Mouse (Mus musculus): ENCODE results near the gene Stk19.
"Not testable (repeated sequence)": the region's sequence is repeated elsewhere in the genome, so short reads cannot be mapped to it uniquely, and the experiment has no call there.

Stk19 gene

GRCm38 (mm10) chr17:34840736-34841307, 4.1 kb upstream of the Stk19 start:
- no peak for DNase-seq (ENCODE audit: low spot score)

- DNase-seq (ENCODE audit: low spot score): no peak
Measured at GRCm38 (mm10) chr17:34838785-34839184, 2.0 kb upstream of the Stk19 start.

GRCm38 (mm10) chr17:34837464-34838324, 949 bp upstream of the Stk19 start:
- DNase-seq (ENCODE audit: low spot score): no peak

DNA sequence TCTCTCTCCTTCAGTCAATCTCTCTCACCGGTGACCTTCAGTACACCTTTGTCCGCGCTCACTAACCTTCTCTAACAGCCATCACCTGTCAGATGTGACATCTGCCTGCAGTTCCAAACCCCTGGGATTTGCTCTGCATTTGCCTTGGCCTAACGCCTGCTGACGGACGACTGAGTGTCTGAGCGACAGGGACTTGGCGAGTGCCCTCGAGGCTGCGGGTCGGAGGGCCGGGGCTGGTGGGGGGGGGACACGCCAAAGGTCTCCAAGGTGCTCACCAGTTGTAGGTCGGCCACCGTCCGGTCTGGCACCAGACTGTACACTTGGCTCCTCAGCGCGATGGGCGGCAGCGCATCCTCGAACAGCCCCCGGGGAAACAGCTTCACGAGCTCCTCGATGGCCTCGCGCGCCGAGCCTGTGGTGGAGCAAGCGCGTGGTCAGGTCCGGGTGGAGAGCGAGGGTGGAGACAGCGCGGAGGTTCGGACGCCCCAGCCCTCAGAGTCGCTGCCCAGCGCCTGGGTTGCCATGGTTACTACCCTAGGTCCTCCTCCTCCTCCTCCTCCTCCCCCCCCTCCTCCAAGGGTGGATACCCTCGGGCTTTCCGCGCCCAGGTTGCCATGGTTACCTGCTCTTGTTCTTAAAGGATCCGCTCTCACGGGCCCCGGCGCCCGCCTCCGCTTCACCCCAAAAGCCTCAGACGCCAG, 440 bp downstream of the Stk19 start:
- no peak for DNase-seq (ENCODE audit: low spot score)

- not testable (repeated sequence) for DNase-seq (ENCODE audit: low spot score)
Measured at GRCm38 (mm10) chr17:34830776-34831175, 6.0 kb downstream of the Stk19 start.

GRCm38 (mm10) chr17:34814818-34815370, 21.9 kb downstream of the Stk19 start:
- no peak for DNase-seq (ENCODE audit: low spot score)

DNA sequence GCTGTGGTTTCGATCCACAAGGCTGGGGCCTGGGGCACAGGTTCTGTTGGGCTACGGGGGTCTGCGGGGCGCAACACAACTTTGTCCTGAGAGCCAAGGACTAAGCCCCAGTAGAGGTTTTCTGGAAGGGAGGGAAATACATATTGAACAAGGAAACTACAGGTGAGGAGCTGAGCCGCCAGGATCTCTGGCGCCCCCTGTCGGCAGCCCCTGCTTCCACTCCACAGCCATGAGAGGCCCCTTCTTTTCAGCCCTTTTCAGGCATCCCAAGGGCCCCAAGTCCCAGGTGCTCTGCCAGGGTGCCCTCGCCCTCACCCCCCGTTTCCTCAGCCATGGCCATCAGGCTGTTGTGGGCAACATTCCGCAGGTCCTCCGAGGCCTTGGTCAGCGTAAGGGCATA, 23.0 kb downstream of the Stk19 start:
- not testable (repeated sequence) for DNase-seq (ENCODE audit: low spot score)

DNA sequence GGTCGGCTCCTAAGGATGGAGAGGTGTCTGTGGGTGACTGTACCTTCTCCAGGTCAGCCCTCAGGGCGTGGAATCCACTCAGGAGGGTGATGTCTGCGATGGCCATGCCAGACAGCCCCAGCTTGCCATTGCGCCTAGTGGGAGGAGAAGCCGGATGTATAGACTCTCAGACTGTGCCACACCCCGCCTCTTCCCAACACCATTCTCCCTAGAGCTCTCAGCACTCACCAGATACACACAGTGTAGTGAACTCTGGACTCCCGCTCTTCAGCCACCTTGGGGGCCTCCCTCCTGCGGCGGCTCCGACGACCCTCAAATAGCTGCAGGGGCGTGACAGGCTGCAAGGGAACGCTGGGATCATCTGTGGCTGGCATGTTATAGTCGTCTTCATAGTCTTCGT, 25.5 kb downstream of the Stk19 start:
- DNase-seq (ENCODE audit: low spot score): no peak

GRCm38 (mm10) chr17:34810811-34811210, 25.9 kb downstream of the Stk19 start:
- DNase-seq (ENCODE audit: low spot score): not testable (repeated sequence)

- DNase-seq (ENCODE audit: low spot score): not testable (repeated sequence)
Measured at GRCm38 (mm10) chr17:34810411-34810810, 26.3 kb downstream of the Stk19 start.

DNA sequence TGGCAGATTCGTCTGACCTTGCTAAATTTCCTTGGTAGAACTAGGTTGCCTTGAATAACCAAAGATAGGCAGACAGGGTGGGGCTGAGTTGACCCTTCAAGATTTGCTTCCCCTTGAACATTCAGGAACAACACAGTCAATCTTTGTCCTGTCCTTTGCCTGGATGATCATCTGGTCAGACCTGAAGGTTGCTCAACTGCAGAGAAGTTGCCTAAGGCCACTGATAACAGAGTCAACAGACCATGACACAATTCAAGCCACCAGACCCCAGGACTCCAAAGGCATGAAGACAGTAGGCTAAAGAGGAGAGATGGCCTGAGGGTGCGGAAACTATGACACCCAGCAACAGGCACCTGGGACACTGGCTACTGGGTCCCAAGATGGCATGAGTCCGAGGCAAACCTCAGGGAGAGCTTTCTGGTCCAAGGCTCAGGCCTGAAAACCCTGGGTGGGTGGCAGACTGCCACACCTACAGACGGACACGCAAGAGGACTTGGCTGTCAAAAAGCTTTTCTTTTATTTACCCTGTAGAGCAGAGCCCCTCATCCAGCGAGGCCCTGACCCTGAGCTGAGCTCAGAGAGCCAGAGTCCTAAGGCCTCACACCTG, 28.0 kb downstream of the Stk19 start:
- DNase-seq (ENCODE audit: low spot score): no peak

- no peak for DNase-seq (ENCODE audit: low spot score)
Measured at GRCm38 (mm10) chr17:34807176-34807575, 29.6 kb downstream of the Stk19 start.

DNA sequence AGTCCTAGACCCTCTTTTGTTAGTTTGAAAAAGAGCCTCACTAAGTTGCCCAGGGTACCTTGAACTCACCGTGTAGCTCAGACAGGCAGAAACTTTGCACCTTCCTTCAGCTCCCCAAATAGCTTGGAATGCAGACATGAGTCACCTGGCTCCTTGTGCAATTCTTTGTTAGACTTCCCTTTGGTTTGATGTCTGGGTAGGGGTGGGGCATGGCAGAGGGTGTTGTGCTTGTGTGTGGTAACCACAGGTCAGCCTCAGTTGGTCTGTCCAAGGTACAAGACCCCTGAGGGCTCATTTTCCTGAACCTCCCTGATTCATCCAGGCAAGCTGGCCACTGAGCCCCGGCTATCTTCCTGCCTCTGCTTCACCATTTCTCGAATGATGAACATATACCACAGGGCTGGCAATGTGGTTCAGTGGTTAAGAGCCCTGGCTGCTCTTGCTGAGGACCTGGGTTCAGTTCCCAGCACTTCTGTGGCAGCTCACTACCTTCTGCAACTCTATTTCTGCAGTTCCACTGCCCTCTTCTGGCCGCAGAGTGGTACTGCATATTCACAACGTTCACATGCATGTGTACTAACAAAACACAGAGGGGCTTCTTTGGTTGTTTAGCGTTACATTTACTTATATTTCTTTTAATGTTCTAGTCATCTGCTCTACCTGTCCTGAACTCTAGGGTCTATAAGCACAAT, 31.7 kb downstream of the Stk19 start:
- no peak for DNase-seq (ENCODE audit: low spot score)

DNA sequence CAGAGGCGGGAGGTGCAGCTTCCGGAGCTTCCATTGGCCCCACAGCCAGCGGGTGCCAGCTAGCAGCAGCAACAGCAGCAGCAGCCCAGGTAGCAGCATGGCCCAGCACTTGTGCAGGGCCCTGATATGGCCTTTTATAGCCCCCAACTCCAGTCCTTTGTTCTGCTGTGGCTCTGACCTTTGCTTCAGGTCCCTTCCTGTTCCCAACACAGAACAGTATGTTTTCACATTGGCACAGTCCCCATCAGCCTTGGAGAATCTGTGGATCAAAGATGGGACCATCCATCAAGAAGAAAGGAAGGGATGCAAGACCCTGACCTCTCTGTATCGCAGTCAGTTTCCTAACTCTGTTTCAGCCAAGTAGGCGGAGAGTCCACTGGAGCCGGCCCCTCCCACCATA, 32.4 kb downstream of the Stk19 start, which contains the start of gene Cyp21a1:
Gene Cyp21a1, minus strand, starts transcription at position 261 of the 400 bp plus-strand sequence.
- DNase-seq (ENCODE audit: low spot score): not testable (repeated sequence)

GRCm38 (mm10) chr17:34803367-34803766, 33.4 kb downstream of the Stk19 start:
- not testable (repeated sequence) for DNase-seq (ENCODE audit: low spot score)

DNA sequence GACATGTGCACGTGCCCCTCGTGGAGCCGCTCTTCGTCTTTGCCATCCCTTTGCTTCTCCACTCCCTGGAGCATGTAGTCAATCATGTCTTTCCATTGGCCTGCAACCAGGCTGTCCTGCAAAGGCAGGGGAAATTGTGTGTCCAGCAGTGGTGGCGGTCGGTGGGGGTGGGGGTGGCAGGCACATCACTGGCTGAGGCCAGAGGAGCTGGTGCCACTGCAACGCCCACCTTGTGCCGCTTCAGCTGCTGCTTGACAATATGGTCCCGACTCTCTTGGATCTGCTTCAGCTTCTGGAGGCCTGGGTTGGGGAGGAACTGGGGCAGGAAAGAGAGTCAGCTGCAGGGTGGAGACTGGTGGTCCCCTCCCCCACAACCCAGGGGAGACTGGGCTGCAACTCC, 34.0 kb downstream of the Stk19 start:
- DNase-seq (ENCODE audit: low spot score): not testable (repeated sequence)

DNA sequence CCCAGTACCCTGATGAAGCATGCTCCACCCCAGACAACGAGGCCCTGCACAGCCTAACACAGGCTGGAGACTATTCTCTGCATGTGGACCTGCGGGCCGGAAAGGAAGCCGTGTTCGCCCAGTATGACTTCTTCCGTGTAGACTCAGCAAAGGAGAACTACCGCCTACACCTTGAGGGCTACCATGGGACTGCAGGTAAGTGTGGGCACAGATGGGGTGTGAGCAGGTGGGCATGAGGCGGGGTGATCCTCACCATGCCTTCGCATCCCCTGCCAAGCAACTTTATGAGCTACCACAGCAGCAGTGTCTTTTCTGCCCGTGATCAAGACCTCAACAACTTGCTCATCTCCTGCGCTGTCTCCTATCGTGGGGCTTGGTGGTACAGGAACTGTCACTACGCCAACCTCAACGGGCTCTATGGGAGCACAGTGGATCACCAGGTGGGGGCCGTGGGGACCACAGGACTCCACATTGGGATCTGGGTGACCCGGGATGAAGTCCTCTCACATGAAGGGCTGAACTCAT, 35.9 kb downstream of the Stk19 start:
- not testable (repeated sequence) for DNase-seq (ENCODE audit: low spot score)

- no peak for DNase-seq (ENCODE audit: low spot score)
Measured at GRCm38 (mm10) chr17:34799531-34799925, 37.2 kb downstream of the Stk19 start.

GRCm38 (mm10) chr17:34798866-34799530, 37.7 kb downstream of the Stk19 start:
- DNase-seq (ENCODE audit: low spot score): no peak

DNA sequence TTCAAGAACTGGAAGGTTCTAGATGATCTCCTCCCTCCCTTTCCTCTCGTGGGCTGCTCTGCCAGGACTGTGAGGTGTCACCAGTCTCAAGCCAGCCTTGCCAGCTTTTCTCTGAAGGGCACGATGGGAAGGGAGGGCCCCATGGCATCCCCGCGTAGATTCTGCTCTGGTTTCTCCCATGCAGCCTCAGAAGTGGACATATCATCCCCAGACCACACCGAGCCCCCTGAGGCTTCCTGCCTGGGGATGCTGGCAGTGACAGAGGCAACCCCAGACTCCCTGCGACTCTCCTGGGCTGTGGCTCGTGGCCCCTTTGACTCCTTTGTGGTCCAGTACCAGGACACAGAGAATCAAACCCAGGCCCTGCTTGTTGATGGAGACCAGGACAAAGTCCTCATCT, 38.7 kb downstream of the Stk19 start:
- DNase-seq (ENCODE audit: low spot score): not testable (repeated sequence)

Measured in urinary bladder, postnatal 10 days (tissue).